Mouse (Mus musculus) testis, adult 2 months (tissue): ENCODE data around the gene Cbfa2t3.
A peak's percentile ranks its signal among the peaks of the same experiment; 100 is the strongest.

Experiments
- CTCF ChIP-seq: fragments of 200-500 bp; IDR thresholded peaks from 2 replicates; pipeline ENCODE4 v1.5.1; 2012; ENCODE audit warnings: low read depth, mild to moderate bottlenecking, inconsistent platforms, low read length, moderate library complexity; ENCODE audit not compliant: control insufficient read depth, insufficient read depth, insufficient replicate concordance
- POLR2A ChIP-seq: fragments of 200-500 bp; IDR thresholded peaks from 2 replicates; pipeline ENCODE4 v1.6.1; 2012; ENCODE audit warnings: low read depth, mild to moderate bottlenecking, inconsistent platforms, low read length, moderate library complexity; ENCODE audit not compliant: control insufficient read depth

- TF ChIP-seq CTCF: peak; percentile 69
- no peak for TF ChIP-seq POLR2A
These were observed 20.6 kb downstream of the Cbfa2t3 start for GRCm38 (mm10) chr8:122678061-122678895.
